In genomic region chr8:72363457-72363856, GRCm38 (mm10) we compare ENCODE assay signal across 16 mouse cellular contexts. TPM values are rescaled to one million over a fixed set of nuclear protein-coding genes. Genes with fewer than 3 reads are reported as not detected.
DNase-seq lines count a peak whose midpoint lies in the region; ATAC-seq and TF ChIP-seq lines count a peak whose summit lies in the region.
"Had no signal": no experiment of that assay in that cellular context is flagged by ENCODE, and none has a peak within 500 bp of the region (broad histone marks: within the 10 kb centered on the region; RNA-seq: fewer than 3 reads in every experiment).

No protein-coding gene starts in this region.

- H3K27ac ChIP-seq in kidney, postnatal 0 days = no peak overlapping the region
- no peak overlapping the region for H3K27ac ChIP-seq in liver, postnatal 0 days (ENCODE audit: low read depth)
- H3K27ac ChIP-seq: embryonic facial prominence, embryonic 10.5 days; hindbrain, embryonic 13.5 days; midbrain, embryonic 10.5 days had no signal

- TF ChIP-seq EP300 in liver, postnatal 0 days (IDR thresholded peaks at IDR 0.05; ENCODE audit: low read depth) = no peak

- no peaks in the 10 kb centered on the region for H3K4me1 ChIP-seq in kidney, postnatal 0 days (replicated peaks; ENCODE audit: insufficient read depth, low read length)
- no peaks in the 10 kb centered on the region for H3K4me1 ChIP-seq in liver, postnatal 0 days (ENCODE audit: insufficient read depth)
- H3K4me1 ChIP-seq: embryonic facial prominence, embryonic 10.5 days; hindbrain, embryonic 13.5 days; midbrain, embryonic 10.5 days had no signal

- 48% methylated on average over 7 of the region's 7 CpGs for WGBS in kidney, postnatal 0 days
- 72% methylated on average over 7 of the region's 7 CpGs for WGBS in liver, postnatal 0 days (ENCODE audit: insufficient replicate concordance)

- ATAC-seq in kidney, postnatal 0 days (replicated peaks; ENCODE audit: low FRiP score, low read depth) = no peak
- ATAC-seq in liver, postnatal 0 days = no peak

- DNase-seq in heart, adult 9 months (ENCODE audit: low spot score in 2 of 2) = peak; percentile 40 to 62
- DNase-seq in heart, postnatal 4 days = no peak
- peak; percentile 45 for DNase-seq in 416B (ENCODE audit: low read depth)
- peak; percentile 15 for DNase-seq in T-cell, adult 2 months (ENCODE audit: low spot score)
- peak; percentile 36 for DNase-seq in kidney, postnatal 0 days (ENCODE audit: low spot score)
- no peak for DNase-seq in liver, postnatal 0 days
- DNase-seq in frontal cortex, postnatal 10 days (ENCODE audit: low spot score in 2 of 2) = no peak
- DNase-seq: cerebellum, postnatal 25 days; lung, embryonic 14.5 days; right cerebral cortex, postnatal 25 days had no signal

- no peak for TF ChIP-seq CTCF in kidney, postnatal 0 days (IDR thresholded peaks at IDR 0.05; ENCODE audit: low read depth)
- TF ChIP-seq CTCF in liver, postnatal 0 days (IDR thresholded peaks at IDR 0.05; ENCODE audit: low read depth) = no peak

- H3K9me3 ChIP-seq in kidney, postnatal 0 days (replicated peaks; ENCODE audit: low read length) = no peaks in the 10 kb centered on the region
- H3K9me3 ChIP-seq in liver, postnatal 0 days (ENCODE audit: low read length) = no peaks in the 10 kb centered on the region
- H3K9me3 ChIP-seq: embryonic facial prominence, embryonic 10.5 days; hindbrain, embryonic 13.5 days; midbrain, embryonic 10.5 days had no signal

- no peaks in the 10 kb centered on the region for H3K27me3 ChIP-seq in kidney, postnatal 0 days (ENCODE audit: insufficient read depth, low read length)
- H3K27me3 ChIP-seq in liver, postnatal 0 days (ENCODE audit: insufficient read depth, low read length) = no peaks in the 10 kb centered on the region
- H3K27me3 ChIP-seq: CH12.LX; hindbrain, embryonic 13.5 days had no signal

- H3K4me2 ChIP-seq in kidney, postnatal 0 days (ENCODE audit: low read length) = no peak overlapping the region
- no peak overlapping the region for H3K4me2 ChIP-seq in liver, postnatal 0 days (ENCODE audit: low read depth, low read length)
- H3K4me2 ChIP-seq: hindbrain, embryonic 13.5 days; lung, embryonic 14.5 days had no signal

- no peak overlapping the region for H3K9ac ChIP-seq in kidney, postnatal 0 days (ENCODE audit: low read depth, low read length)
- H3K9ac ChIP-seq in liver, postnatal 0 days (replicated peaks) = no peak overlapping the region
- H3K9ac ChIP-seq: hindbrain, embryonic 13.5 days; lung, embryonic 14.5 days had no signal

- H3K36me3 ChIP-seq in kidney, postnatal 0 days (ENCODE audit: insufficient read depth, low read length) = peaks cover 37% of the 10 kb centered on the region
- peaks cover 42% of the 10 kb centered on the region for H3K36me3 ChIP-seq in liver, postnatal 0 days (replicated peaks; ENCODE audit: insufficient read depth, low read length)

- H3K4me3 ChIP-seq in kidney, postnatal 0 days (replicated peaks; ENCODE audit: low read depth, low read length) = no peak overlapping the region
- H3K4me3 ChIP-seq in liver, postnatal 0 days (ENCODE audit: low read depth, low read length) = no peak overlapping the region
- H3K4me3 ChIP-seq: embryonic facial prominence, embryonic 10.5 days; hindbrain, embryonic 13.5 days; left cerebral cortex, adult 2 months; midbrain, embryonic 10.5 days; myocyte had no signal

RNA-seq across cellular contexts. Expression of gene Klf2, which starts 44.6 kb away (rescaled TPM):
- 10 to 100 TPM; 65.3 to 68.2 TPM for total RNA-seq in heart, postnatal 4 days (2021)
- 24.7 and 31.9 TPM in 2 replicates for polyA plus RNA-seq in kidney, postnatal 0 days (2015; fragmentation: Nextera tagmentation; extraction: Ambion mirVana)
- polyA plus RNA-seq in liver, postnatal 0 days (2015; fragmentation: Nextera tagmentation; extraction: Ambion mirVana) = 5.6 and 7.4 TPM in 2 replicates

RNA-seq across cellular contexts. Expression of gene Eps15l1, which starts 57.8 kb away (rescaled TPM):
- 10 to 100 TPM; 56.8 to 60.0 TPM for total RNA-seq in heart, postnatal 4 days (2021)
- polyA plus RNA-seq in kidney, postnatal 0 days (2015; fragmentation: Nextera tagmentation; extraction: Ambion mirVana) = 32.5 and 37.5 TPM in 2 replicates
- 9.3 and 10.1 TPM in 2 replicates for polyA plus RNA-seq in liver, postnatal 0 days (2015; fragmentation: Nextera tagmentation; extraction: Ambion mirVana)

RNA-seq across cellular contexts. Expression of gene Gm10282, which starts 58.4 kb away (rescaled TPM):
- 10 to 100 TPM; 34.9 to 36.3 TPM for total RNA-seq in heart, postnatal 4 days (2021)
- polyA plus RNA-seq in kidney, postnatal 0 days (2015; fragmentation: Nextera tagmentation; extraction: Ambion mirVana) = 22.2 and 22.8 TPM in 2 replicates
- polyA plus RNA-seq in liver, postnatal 0 days (2015; fragmentation: Nextera tagmentation; extraction: Ambion mirVana) = 6.3 and 6.4 TPM in 2 replicates

Comparison
In these comparisons a context has a peak if more than half of its experiments do, and no peak if none do; other contexts are left out.
1. DNase-seq: peak in heart, adult 9 months (2 of 2), 416B (single experiment), T-cell, adult 2 months (single experiment) and kidney, postnatal 0 days (single experiment); none in heart, postnatal 4 days (single experiment), liver, postnatal 0 days (single experiment) and frontal cortex, postnatal 10 days (0 of 2).